Mouse (Mus musculus): Measurements from ENCODE around the gene Sik3.

GRCm38 (mm10) chr9:46043626-46044025, 31.0 kb downstream of the Sik3 start:
- no peak for TF ChIP-seq CTCF (IDR thresholded peaks at IDR 0.05)
- TF ChIP-seq EP300 (IDR thresholded peaks at IDR 0.05) = no peak

All from lung, postnatal 0 days (tissue).